Mouse (Mus musculus): Measurements from ENCODE around the gene Ddx39b. TPM values are rescaled to one million over a fixed set of nuclear protein-coding genes. Genes with fewer than 3 reads are reported as not detected.
A peak's percentile ranks its signal among the peaks of the same experiment; 100 is the strongest.

Ddx39b gene
- polyA plus RNA-seq, 1 experiment from 2014 or later = 365 TPM

- Histone ChIP-seq H3K27me3 (no peaks in the 10 kb centered on the region), H3K9me3 (no peaks in the 10 kb centered on the region), H3K4me2 (peak overlapping the region; percentile 96), H3K27ac (replicated peaks) (no peak overlapping the region), H3K4me3 (peak overlapping the region; percentile 55), H3K36me3 (no peaks in the 10 kb centered on the region), H3K4me1 (replicated peaks) (peaks cover 46% of the 10 kb centered on the region), H3K9ac (peak overlapping the region; percentile 66; the same call in 1 of the 2 replicates)
- ATAC-seq (ENCODE audit: low FRiP score, low read depth) = no peak
- WGBS = 89% methylated on average over 12 of the region's 12 CpGs
Observed at GRCm38 (mm10) chr17:35237504-35237903, 4.0 kb upstream of the Ddx39b start.

GRCm38 (mm10) chr17:35239700-35240099 is 1.8 kb upstream of the Ddx39b start:
- Histone ChIP-seq H3K27me3 (no peaks in the 10 kb centered on the region), H3K4me1 (replicated peaks) (peaks cover 45% of the 10 kb centered on the region), H3K27ac (replicated peaks) (no peak overlapping the region), H3K4me2 (no peak overlapping the region), H3K9ac (no peak overlapping the region), H3K4me3 (no peak overlapping the region), H3K9me3 (no peaks in the 10 kb centered on the region), H3K36me3 (peaks cover 9% of the 10 kb centered on the region)
- WGBS = 86% methylated on average over 5 of the region's 5 CpGs
- no peak for ATAC-seq (ENCODE audit: low FRiP score, low read depth)

GRCm38 (mm10) chr17:35240384-35241304 is 902 bp upstream of the Ddx39b start:
- ATAC-seq (ENCODE audit: low FRiP score, low read depth) = peak; percentile 4
- H3K4me3 ChIP-seq = peak overlapping the region; percentile 90
- peaks cover 17% of the 10 kb centered on the region for H3K36me3 ChIP-seq
- H3K27me3 ChIP-seq = no peaks in the 10 kb centered on the region
- H3K4me2 ChIP-seq = peak overlapping the region; percentile 66
- no peaks in the 10 kb centered on the region for H3K9me3 ChIP-seq
- H3K9ac ChIP-seq = peak overlapping the region; percentile 52
- peaks cover 49% of the 10 kb centered on the region for H3K4me1 ChIP-seq (replicated peaks)
- WGBS = 35% methylated on average over 12 of the region's 12 CpGs
- H3K27ac ChIP-seq (replicated peaks) = peak overlapping the region; percentile 99

DNA sequence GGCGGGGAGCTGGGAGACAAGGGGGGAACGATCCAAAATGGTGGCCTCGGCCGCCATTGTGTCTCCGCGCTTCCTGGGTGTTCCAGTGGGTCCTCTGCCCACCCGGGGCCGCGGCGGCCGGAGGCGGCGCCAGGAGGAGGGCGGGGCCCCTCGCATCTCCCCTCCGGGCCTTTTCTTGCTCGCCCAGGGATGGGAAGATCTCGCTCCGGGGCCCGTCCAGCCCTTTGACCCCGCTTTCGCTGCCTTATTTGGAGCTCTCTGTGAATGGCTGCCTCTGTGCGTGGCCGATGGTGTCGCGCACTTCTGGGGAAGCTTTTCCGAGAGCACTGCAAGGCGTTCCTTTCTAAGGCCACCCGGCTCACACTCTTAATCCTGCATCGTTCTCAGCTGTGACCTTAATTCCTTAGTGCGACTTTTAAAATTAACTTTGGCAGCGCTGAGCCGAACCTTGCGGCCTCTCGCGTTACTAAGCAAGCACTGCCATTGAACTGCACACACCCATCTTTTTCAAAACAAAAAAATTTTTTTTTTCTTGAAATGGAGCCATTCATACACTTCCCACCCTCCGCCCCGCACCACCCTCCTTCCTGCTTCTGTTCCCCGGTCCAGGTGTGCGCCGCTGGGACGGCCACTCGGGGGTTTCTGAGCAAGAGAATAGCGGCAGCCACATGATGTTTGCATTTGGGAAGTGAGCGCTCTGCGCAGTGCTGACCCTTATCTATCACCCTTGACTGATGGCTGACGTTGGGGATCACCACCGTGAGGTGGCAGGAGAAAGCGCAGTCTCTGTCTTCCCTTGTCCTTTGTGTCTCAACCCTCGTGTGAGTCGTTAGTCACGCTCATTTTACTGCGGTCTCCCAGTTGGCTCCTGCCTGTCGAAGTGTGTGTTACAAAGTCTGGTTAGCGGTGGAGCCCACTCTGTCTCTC is 732 bp downstream of the Ddx39b start:
- WGBS = under 1% methylated on average over 53 of the region's 55 CpGs
- Histone ChIP-seq H3K9me3 (no peaks in the 10 kb centered on the region), H3K27ac (replicated peaks) (peak overlapping the region; percentile 99), H3K9ac (peak overlapping the region; percentile 97), H3K4me2 (peak overlapping the region; percentile 66), H3K4me1 (replicated peaks) (peaks cover 48% of the 10 kb centered on the region), H3K36me3 (peaks cover 33% of the 10 kb centered on the region), H3K27me3 (no peaks in the 10 kb centered on the region), H3K4me3 (peak overlapping the region; percentile 90)
- ATAC-seq (ENCODE audit: low FRiP score, low read depth) = peak; percentile 42

- H3K4me1 ChIP-seq (replicated peaks) = peaks cover 45% of the 10 kb centered on the region
- H3K4me3 ChIP-seq = peak overlapping the region; percentile 90
- peak overlapping the region; percentile 99 for H3K27ac ChIP-seq (replicated peaks)
- H3K36me3 ChIP-seq = peaks cover 41% of the 10 kb centered on the region
- no peaks in the 10 kb centered on the region for H3K9me3 ChIP-seq
- no peak for ATAC-seq (ENCODE audit: low FRiP score, low read depth)
- 2% methylated on average over 16 of the region's 16 CpGs for WGBS
- no peaks in the 10 kb centered on the region for H3K27me3 ChIP-seq
- H3K9ac ChIP-seq = peak overlapping the region; percentile 97
- peak overlapping the region; percentile 66 for H3K4me2 ChIP-seq
Observed at GRCm38 (mm10) chr17:35243086-35243485, 1.5 kb downstream of the Ddx39b start.

GRCm38 (mm10) chr17:35244999-35245398 is 3.5 kb downstream of the Ddx39b start:
- H3K4me2 ChIP-seq = peak overlapping the region; percentile 66
- WGBS = 77% methylated on average over 2 of the region's 2 CpGs
- no peaks in the 10 kb centered on the region for H3K27me3 ChIP-seq
- 0 out of 2 replicates have a peak overlapping the region, but pooled peaks have one; percentile 10 for H3K4me3 ChIP-seq
- peaks cover 44% of the 10 kb centered on the region for H3K4me1 ChIP-seq (replicated peaks)
- peaks cover 59% of the 10 kb centered on the region for H3K36me3 ChIP-seq
- no peaks in the 10 kb centered on the region for H3K9me3 ChIP-seq
- no peak overlapping the region for H3K27ac ChIP-seq (replicated peaks)
- ATAC-seq (ENCODE audit: low FRiP score, low read depth) = no peak
- 0 out of 2 replicates have a peak overlapping the region, but pooled peaks have one; percentile 0 for H3K9ac ChIP-seq

DNA sequence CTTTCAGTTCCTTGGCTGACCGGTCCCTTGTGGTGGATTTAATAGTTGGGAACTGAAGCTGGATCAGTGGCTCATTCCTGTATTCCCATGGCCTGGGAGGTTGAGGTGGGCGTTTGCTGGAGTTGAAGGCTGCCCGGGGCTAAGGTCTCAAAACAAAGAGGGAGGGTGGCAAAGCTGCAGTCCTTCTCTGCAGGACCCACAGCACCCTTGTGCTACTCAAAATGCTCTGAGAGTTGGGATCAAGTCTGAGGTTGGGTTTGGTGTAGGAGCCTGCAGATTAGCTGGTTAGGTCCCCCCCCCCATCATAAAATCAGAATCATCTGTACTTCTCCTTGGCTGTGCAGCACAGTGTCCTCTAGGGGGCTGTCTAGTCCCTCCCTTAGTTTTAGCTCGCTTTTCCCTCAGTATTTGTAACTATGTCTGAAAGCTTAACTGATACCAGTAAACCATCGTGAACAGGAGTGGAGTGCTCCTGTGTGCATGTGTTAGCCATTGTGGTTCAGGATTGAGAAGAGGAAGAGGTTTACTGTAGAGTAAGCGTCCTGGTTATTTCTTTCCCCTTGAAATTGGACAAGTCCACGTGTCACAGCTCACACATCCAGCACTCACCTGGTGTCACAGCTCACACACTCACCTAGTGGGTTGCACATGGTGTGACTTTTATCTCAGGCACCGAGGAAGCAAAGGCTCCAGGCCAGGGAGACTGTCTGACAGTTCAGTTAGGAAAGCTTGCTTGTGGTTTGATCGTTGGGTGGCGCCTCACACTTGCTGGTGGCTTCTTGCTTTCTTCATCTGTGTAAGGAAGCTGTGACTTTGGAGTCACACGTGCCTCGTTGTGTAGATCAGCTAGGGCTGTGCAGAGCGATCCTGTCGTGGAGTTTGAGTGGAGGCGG is 4.4 kb downstream of the Ddx39b start:
- WGBS = 81% methylated on average over 15 of the region's 15 CpGs
- Histone ChIP-seq H3K27ac (replicated peaks) (no peak overlapping the region), H3K9ac (peak overlapping the region; percentile 7; the same call in 1 of the 2 replicates), H3K27me3 (no peaks in the 10 kb centered on the region), H3K4me2 (peak overlapping the region; percentile 66; the same call in 1 of the 2 replicates), H3K36me3 (peaks cover 69% of the 10 kb centered on the region), H3K4me1 (replicated peaks) (peaks cover 35% of the 10 kb centered on the region), H3K4me3 (0 out of 2 replicates have a peak overlapping the region, but pooled peaks have one; percentile 10), H3K9me3 (no peaks in the 10 kb centered on the region)
- ATAC-seq (ENCODE audit: low FRiP score, low read depth) = no peak

- ATAC-seq (ENCODE audit: low FRiP score, low read depth) = no peak
- no peak overlapping the region for H3K9ac ChIP-seq
- H3K27ac ChIP-seq (replicated peaks) = no peak overlapping the region
- H3K27me3 ChIP-seq = no peaks in the 10 kb centered on the region
- H3K36me3 ChIP-seq = peaks cover 75% of the 10 kb centered on the region
- WGBS = 79% methylated on average over 7 of the region's 7 CpGs
- H3K4me3 ChIP-seq = no peak overlapping the region
- H3K4me2 ChIP-seq = no peak overlapping the region
- no peaks in the 10 kb centered on the region for H3K9me3 ChIP-seq
- H3K4me1 ChIP-seq (replicated peaks) = peaks cover 35% of the 10 kb centered on the region
Observed at GRCm38 (mm10) chr17:35247144-35247543, 5.6 kb downstream of the Ddx39b start.

- Histone ChIP-seq H3K27me3 (no peaks in the 10 kb centered on the region), H3K27ac (replicated peaks) (no peak overlapping the region), H3K4me3 (no peak overlapping the region), H3K4me2 (no peak overlapping the region), H3K9ac (no peak overlapping the region), H3K36me3 (peaks cover 92% of the 10 kb centered on the region), H3K4me1 (replicated peaks) (peaks cover 25% of the 10 kb centered on the region), H3K9me3 (no peaks in the 10 kb centered on the region)
- ATAC-seq (ENCODE audit: low FRiP score, low read depth) = no peak
- 92% methylated on average over 14 of the region's 14 CpGs for WGBS
Observed at GRCm38 (mm10) chr17:35248986-35249385, 7.4 kb downstream of the Ddx39b start.

DNA sequence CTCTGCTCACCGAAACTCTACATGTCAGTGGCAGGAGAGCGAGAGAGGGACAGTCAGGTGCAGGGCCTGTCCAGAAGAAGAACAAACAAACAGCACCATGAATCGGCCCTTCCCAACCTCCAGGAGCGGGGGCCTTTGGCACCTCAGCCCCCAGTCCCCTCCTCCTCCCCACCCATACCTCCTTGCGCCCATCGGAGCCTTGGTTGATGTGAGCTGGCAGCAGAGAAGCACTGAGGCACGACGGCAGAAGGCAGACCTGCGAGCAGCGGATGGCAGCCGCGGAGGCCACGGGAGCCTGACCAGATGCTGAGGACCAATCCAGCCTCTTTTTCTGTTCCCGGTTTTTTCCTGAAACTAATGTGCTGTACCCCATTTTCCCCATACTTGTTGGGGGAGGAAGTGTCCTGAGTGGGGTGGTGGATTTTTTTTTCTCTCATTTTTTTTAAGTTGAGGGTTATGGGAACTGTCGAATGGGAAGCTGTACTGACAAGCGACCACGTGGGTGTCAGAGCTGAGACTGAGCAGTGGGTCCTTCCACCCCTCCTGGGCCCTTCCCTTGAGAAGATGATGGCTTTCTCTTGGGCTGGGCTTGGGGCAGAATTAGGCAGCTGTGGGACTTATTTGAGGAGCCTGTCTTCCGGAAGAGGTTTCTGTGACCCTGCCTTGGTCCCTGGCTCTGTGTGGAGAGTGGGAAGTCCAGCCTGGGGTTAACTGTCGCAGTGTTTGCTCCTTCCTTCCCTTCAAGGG is 8.1 kb downstream of the Ddx39b start:
- Histone ChIP-seq H3K4me2 (no peak overlapping the region), H3K27ac (replicated peaks) (no peak overlapping the region), H3K27me3 (no peaks in the 10 kb centered on the region), H3K4me1 (replicated peaks) (peaks cover 19% of the 10 kb centered on the region), H3K4me3 (no peak overlapping the region), H3K9ac (no peak overlapping the region), H3K9me3 (no peaks in the 10 kb centered on the region), H3K36me3 (peaks cover 90% of the 10 kb centered on the region)
- no peak for ATAC-seq (ENCODE audit: low FRiP score, low read depth)
- WGBS = 84% methylated on average over 19 of the region's 19 CpGs

Measured in hindbrain, embryonic 15.5 days (tissue).